Mouse (Mus musculus): Measurements from ENCODE around the gene Thegl.

Thegl gene

GRCm38 (mm10) chr5:77052616-77053015 is 36.8 kb downstream of the Thegl start:
- no peak for DNase-seq

- DNase-seq, result no peak
These were observed 41.1 kb downstream of the Thegl start for GRCm38 (mm10) chr5:77056881-77057440.

- DNase-seq, result no peak
These were observed 44.5 kb downstream of the Thegl start for GRCm38 (mm10) chr5:77060363-77060762.

- DNase-seq, result peak; percentile 81
These were observed 45.7 kb downstream of the Thegl start for GRCm38 (mm10) chr5:77061372-77062038.

GRCm38 (mm10) chr5:77067321-77067720 is 51.5 kb downstream of the Thegl start:
- DNase-seq, result no peak

GRCm38 (mm10) chr5:77070987-77071386 is 55.2 kb downstream of the Thegl start:
- DNase-seq, result no peak

GRCm38 (mm10) chr5:77071626-77072025 is 55.8 kb downstream of the Thegl start:
- no peak for DNase-seq

GRCm38 (mm10) chr5:77073794-77074193 is 58.0 kb downstream of the Thegl start:
- DNase-seq, result no peak

- peak; percentile 65 for DNase-seq
These were observed 59.1 kb downstream of the Thegl start for GRCm38 (mm10) chr5:77074914-77075313.

- DNase-seq, result no peak
These were observed 60.1 kb downstream of the Thegl start for GRCm38 (mm10) chr5:77075951-77076350.

GRCm38 (mm10) chr5:77080761-77081160 is 64.9 kb downstream of the Thegl start:
- DNase-seq, result no peak

GRCm38 (mm10) chr5:77082735-77083134 is 66.9 kb downstream of the Thegl start:
- DNase-seq, result no peak

- no peak for DNase-seq
These were observed 68.6 kb downstream of the Thegl start for GRCm38 (mm10) chr5:77084418-77084817.

GRCm38 (mm10) chr5:77085753-77086450 is 70.1 kb downstream of the Thegl start:
- DNase-seq, result no peak

- DNase-seq, result no peak
These were observed 70.7 kb downstream of the Thegl start for GRCm38 (mm10) chr5:77086541-77086940.

GRCm38 (mm10) chr5:77087122-77087521 is 71.3 kb downstream of the Thegl start:
- DNase-seq, result no peak

GRCm38 (mm10) chr5:77089294-77089693 is 73.5 kb downstream of the Thegl start:
- DNase-seq, result peak; percentile 75

- DNase-seq, result no peak
These were observed 74.1 kb downstream of the Thegl start for GRCm38 (mm10) chr5:77089901-77090300.

- DNase-seq, result no peak
These were observed 74.8 kb downstream of the Thegl start for GRCm38 (mm10) chr5:77090521-77091096.

GRCm38 (mm10) chr5:77091923-77092322 is 76.1 kb downstream of the Thegl start:
- DNase-seq, result no peak

- DNase-seq, result no peak
These were observed 76.7 kb downstream of the Thegl start for GRCm38 (mm10) chr5:77092531-77092930.

- DNase-seq, result no peak
These were observed 78.1 kb downstream of the Thegl start for GRCm38 (mm10) chr5:77093961-77094360.

GRCm38 (mm10) chr5:77094510-77095491 is 79.0 kb downstream of the Thegl start:
- peak; percentile 85 for DNase-seq

All from lung, postnatal 14 days (tissue).